Mouse (Mus musculus) ES-E14 (cell line): ENCODE measurements around the gene Spsb4.

Experiments used
- CHD2 ChIP-seq: IDR thresholded peaks from 2 replicates; pipeline ENCODE4 v1.6.1; 2014; ENCODE audit warnings: mild to moderate bottlenecking, low read depth, low read length, inconsistent platforms
- HCFC1 ChIP-seq: IDR thresholded peaks from 2 replicates; pipeline ENCODE4 v1.6.1; 2012; ENCODE audit warnings: low read length, inconsistent platforms, borderline replicate concordance; ENCODE audit not compliant: insufficient read depth
- MAFK ChIP-seq: IDR thresholded peaks from 2 replicates; pipeline ENCODE4 v1.6.1; 2014; ENCODE audit warnings: mild to moderate bottlenecking, low read depth, low read length, inconsistent platforms; ENCODE audit not compliant: insufficient read depth
- ZNF384 ChIP-seq: IDR thresholded peaks from 2 replicates; pipeline ENCODE4 v1.6.1; 2012; ENCODE audit warnings: low read depth, low read length, inconsistent platforms

GRCm38 (mm10) chr9:96899004-96899403, 119.6 kb downstream of the Spsb4 start:
- TF ChIP-seq MAFK = no peak
- no peak for TF ChIP-seq CHD2
- no peak for TF ChIP-seq HCFC1
- TF ChIP-seq ZNF384 = no peak
